8 mouse cellular contexts compared by ENCODE assay signal in genomic region chr19:53529455-53529704, GRCm38 (mm10). TPM values are rescaled to one million over a fixed set of nuclear protein-coding genes. Genes with fewer than 3 reads are reported as not detected.
DNase-seq lines count a peak whose midpoint lies in the region; ATAC-seq and TF ChIP-seq lines count a peak whose summit lies in the region.

No protein-coding gene starts in this region.

- no peak for DNase-seq in liver, adult 2 months (ENCODE audit: extremely low read depth, low read depth, low spot score)
- DNase-seq in liver, result no peak
- DNase-seq in limb, embryonic 14.5 days (ENCODE audit: low spot score), result no peak
- DNase-seq in natural killer cell, adult 2 months (ENCODE audit: low spot score in 2 of 2), result no peak
- DNase-seq in adrenal gland, adult (ENCODE audit: inconsistent age in 2 of 2, low spot score in 1 of 2), result no peak
- no peak for DNase-seq in left cerebral cortex, postnatal 36 days (ENCODE audit: low spot score in 2 of 2)

- H3K27ac ChIP-seq in liver, adult 2 months (replicated peaks; ENCODE audit: insufficient read depth, low read depth, low read length), result no peak overlapping the region
- H3K27ac ChIP-seq in embryonic fibroblast, embryonic 13.5 days (ENCODE audit: insufficient read depth, low read length), result peak overlapping the region; percentile 51
- no peak overlapping the region for H3K27ac ChIP-seq in limb, embryonic 14.5 days (replicated peaks; ENCODE audit: low read depth, low read length)
- peak overlapping the region; percentile 21; the same call in 1 of the 2 replicates for H3K27ac ChIP-seq in stomach, embryonic 14.5 days (ENCODE audit: low read length)

- peak overlapping the region; percentile 76 for H3K4me3 ChIP-seq in liver, adult 2 months (ENCODE audit: insufficient read depth, low read depth, low read length)
- H3K4me3 ChIP-seq in embryonic fibroblast, embryonic 13.5 days (ENCODE audit: insufficient read depth, low read length), result peak overlapping the region; percentile 91
- H3K4me3 ChIP-seq in limb, embryonic 14.5 days (replicated peaks; ENCODE audit: low read length), result peak overlapping the region; percentile 69
- peak overlapping the region; percentile 61 for H3K4me3 ChIP-seq in stomach, embryonic 14.5 days (ENCODE audit: low read depth, low read length)

- H3K27me3 ChIP-seq in liver, adult 2 months (ENCODE audit: control insufficient read depth, insufficient read depth, low read length), result no peaks in the 10 kb centered on the region
- H3K27me3 ChIP-seq in limb, embryonic 14.5 days (ENCODE audit: control insufficient read depth, insufficient read depth, low read length), result peaks cover 15% of the 10 kb centered on the region; the same call in 1 of the 2 replicates
- H3K27me3 ChIP-seq in stomach, embryonic 14.5 days (ENCODE audit: control insufficient read depth, insufficient read depth, low read length), result 0 out of 2 replicates have a peak, but pooled peaks cover 5% of the 10 kb centered on the region

- ATAC-seq in limb, embryonic 14.5 days (ENCODE audit: low FRiP score, low read depth), result no peak
- ATAC-seq in stomach, embryonic 14.5 days (ENCODE audit: insufficient number of reproducible peaks, insufficient read depth, low FRiP score, low read depth), result peak; percentile 43; the same call in 1 of the 2 replicates

- no peaks in the 10 kb centered on the region for H3K36me3 ChIP-seq in liver, adult 2 months (ENCODE audit: control insufficient read depth, insufficient read depth, low read length)
- H3K36me3 ChIP-seq in limb, embryonic 14.5 days (ENCODE audit: control insufficient read depth, insufficient read depth, low read length), result no peaks in the 10 kb centered on the region
- no peaks in the 10 kb centered on the region for H3K36me3 ChIP-seq in stomach, embryonic 14.5 days (ENCODE audit: control insufficient read depth, insufficient read depth, low read length)

- intact Hi-C loops in left cerebral cortex, postnatal 36 days (cut with DNase I), result no loop called here

- TF ChIP-seq POLR2A in liver, adult 2 months (IDR thresholded peaks at IDR 0.05; ENCODE audit: extremely low read depth, insufficient read depth, low read length), result no peak
- TF ChIP-seq POLR2A in embryonic fibroblast, embryonic 13.5 days (IDR thresholded peaks at IDR 0.05; ENCODE audit: low read depth, low read length), result no peak
- no peak for TF ChIP-seq POLR2A in limb, embryonic 14.5 days (IDR thresholded peaks at IDR 0.05; ENCODE audit: borderline replicate concordance, extremely low read depth, insufficient read depth, insufficient read length)

- no peaks in the 10 kb centered on the region for H3K9me3 ChIP-seq in limb, embryonic 14.5 days (ENCODE audit: control insufficient read depth, low read length)
- H3K9me3 ChIP-seq in stomach, embryonic 14.5 days (ENCODE audit: control insufficient read depth, low read depth, low read length), result no peaks in the 10 kb centered on the region

- H3K9ac ChIP-seq in liver, adult 2 months (ENCODE audit: low read depth, low read length), result peak overlapping the region; percentile 78
- peak overlapping the region; percentile 75 for H3K9ac ChIP-seq in limb, embryonic 14.5 days (ENCODE audit: low read depth, low read length, severe bottlenecking)
- H3K9ac ChIP-seq in stomach, embryonic 14.5 days (replicated peaks; ENCODE audit: low read depth, low read length), result peak overlapping the region; percentile 28

- no peaks in the 10 kb centered on the region for H3K79me2 ChIP-seq in liver, adult 2 months (ENCODE audit: control insufficient read depth, insufficient read depth, low read length)

- peak overlapping the region; percentile 87 for H3K4me2 ChIP-seq in limb, embryonic 14.5 days (replicated peaks; ENCODE audit: low read depth, low read length, severe bottlenecking)
- H3K4me2 ChIP-seq in stomach, embryonic 14.5 days (replicated peaks; ENCODE audit: low read depth, low read length), result peak overlapping the region; percentile 93

- TF ChIP-seq CTCF in liver, adult 2 months (IDR thresholded peaks at IDR 0.05; ENCODE audit: low read depth, low read length), result no peak
- TF ChIP-seq CTCF in embryonic fibroblast, embryonic 13.5 days (IDR thresholded peaks at IDR 0.05; ENCODE audit: borderline replicate concordance, insufficient read depth, low read length), result no peak

- no peaks in the 10 kb centered on the region for H3K4me1 ChIP-seq in liver, adult 2 months (ENCODE audit: control insufficient read depth, insufficient read depth, low read length)
- H3K4me1 ChIP-seq in embryonic fibroblast, embryonic 13.5 days (ENCODE audit: control insufficient read depth, insufficient read depth, low read length), result peaks cover 8% of the 10 kb centered on the region; the same call in 1 of the 2 replicates
- 0 out of 2 replicates have a peak, but pooled peaks cover 8% of the 10 kb centered on the region for H3K4me1 ChIP-seq in limb, embryonic 14.5 days (ENCODE audit: control insufficient read depth, insufficient read depth, low read length)
- H3K4me1 ChIP-seq in stomach, embryonic 14.5 days (ENCODE audit: control insufficient read depth, insufficient read depth, low read length), result 0 out of 2 replicates have a peak, but pooled peaks cover 5% of the 10 kb centered on the region

- 1% methylated on average over 23 of the region's 36 CpGs for WGBS in liver, adult 2 months
- 0% methylated on average over 8 of the region's 36 CpGs for WGBS in limb, embryonic 14.5 days
- 1% methylated on average over 35 of the region's 36 CpGs for WGBS in stomach, embryonic 14.5 days

RNA-seq across cellular contexts. Expression of gene Dusp5, which starts 0.5 kb away (rescaled TPM):
- 0.18 and 1.1 TPM in 2 replicates for total RNA-seq in liver, adult 2 months (2014; rRNA removed)
- polyA plus RNA-seq in liver, adult 2 months (2012; rRNA removed), result 0.44 and 1.2 TPM in 2 replicates
- 19.5 and 40.5 TPM in 2 replicates for polyA plus RNA-seq in embryonic fibroblast, embryonic 13.5 days (2011; ENCODE audit: insufficient read length, low read depth, missing spikeins)
- polyA plus RNA-seq in limb, embryonic 14.5 days (2012; rRNA removed), result 1.9 and 2.7 TPM in 2 replicates
- 1.1 and 2.2 TPM in 2 replicates for polyA plus RNA-seq in limb, embryonic 14.5 days (2014; fragmentation: Nextera tagmentation; extraction: Ambion mirVana)
- polyA plus RNA-seq in stomach, embryonic 14.5 days (2014; fragmentation: Nextera tagmentation; extraction: Ambion mirVana), result 4.6 TPM in 2 replicates
- 10 to 100 TPM in 1 of 2 experiments, 1 to 10 TPM in 1; 7.7 to 13.0 TPM for total RNA-seq in left cerebral cortex, postnatal 36 days (2021)

RNA-seq across cellular contexts. Expression of gene Nutf2-ps1, which starts 59.5 kb away (rescaled TPM):
- total RNA-seq in liver, adult 2 months (2014; rRNA removed), result 21.3 and 32.6 TPM in 2 replicates
- 42.4 and 50.1 TPM in 2 replicates for polyA plus RNA-seq in liver, adult 2 months (2012; rRNA removed)
- polyA plus RNA-seq in embryonic fibroblast, embryonic 13.5 days (2011; ENCODE audit: insufficient read length, low read depth, missing spikeins), result 153 and 193 TPM in 2 replicates
- polyA plus RNA-seq in limb, embryonic 14.5 days (2012; rRNA removed), result 52.1 and 70.6 TPM in 2 replicates
- 288 and 300 TPM in 2 replicates for polyA plus RNA-seq in limb, embryonic 14.5 days (2014; fragmentation: Nextera tagmentation; extraction: Ambion mirVana)
- 335 and 346 TPM in 2 replicates for polyA plus RNA-seq in stomach, embryonic 14.5 days (2014; fragmentation: Nextera tagmentation; extraction: Ambion mirVana)
- 10 to 100 TPM; 38.8 to 46.6 TPM for total RNA-seq in left cerebral cortex, postnatal 36 days (2021)

Comparison
In these comparisons a context has a peak if more than half of its experiments do, and no peak if none do; other contexts are left out.
1. H3K27ac ChIP-seq: peak in embryonic fibroblast, embryonic 13.5 days (single experiment) and stomach, embryonic 14.5 days (single experiment); none in liver, adult 2 months (single experiment) and limb, embryonic 14.5 days (single experiment).
2. H3K9ac ChIP-seq: peak in every context shown above with its lines; median percentile 78 in liver, adult 2 months; 75 in limb, embryonic 14.5 days; 28 in stomach, embryonic 14.5 days.
3. Peak in every context shown above with its lines, with median percentiles within 50 percentile points of each other: H3K4me3 ChIP-seq.